Mouse (Mus musculus): Measurements from ENCODE around the gene Sdhd. TPM values are rescaled to one million over a fixed set of nuclear protein-coding genes. Genes with fewer than 3 reads are reported as not detected.
A peak's percentile ranks its signal among the peaks of the same experiment; 100 is the strongest.
"Not testable (repeated sequence)": the region's sequence is repeated elsewhere in the genome, so short reads cannot be mapped to it uniquely, and the experiment has no call there.

Gene Sdhd
- 232 and 244 TPM in 2 replicates for polyA plus RNA-seq (2015; fragmentation: Nextera tagmentation; extraction: Ambion mirVana)

DNA sequence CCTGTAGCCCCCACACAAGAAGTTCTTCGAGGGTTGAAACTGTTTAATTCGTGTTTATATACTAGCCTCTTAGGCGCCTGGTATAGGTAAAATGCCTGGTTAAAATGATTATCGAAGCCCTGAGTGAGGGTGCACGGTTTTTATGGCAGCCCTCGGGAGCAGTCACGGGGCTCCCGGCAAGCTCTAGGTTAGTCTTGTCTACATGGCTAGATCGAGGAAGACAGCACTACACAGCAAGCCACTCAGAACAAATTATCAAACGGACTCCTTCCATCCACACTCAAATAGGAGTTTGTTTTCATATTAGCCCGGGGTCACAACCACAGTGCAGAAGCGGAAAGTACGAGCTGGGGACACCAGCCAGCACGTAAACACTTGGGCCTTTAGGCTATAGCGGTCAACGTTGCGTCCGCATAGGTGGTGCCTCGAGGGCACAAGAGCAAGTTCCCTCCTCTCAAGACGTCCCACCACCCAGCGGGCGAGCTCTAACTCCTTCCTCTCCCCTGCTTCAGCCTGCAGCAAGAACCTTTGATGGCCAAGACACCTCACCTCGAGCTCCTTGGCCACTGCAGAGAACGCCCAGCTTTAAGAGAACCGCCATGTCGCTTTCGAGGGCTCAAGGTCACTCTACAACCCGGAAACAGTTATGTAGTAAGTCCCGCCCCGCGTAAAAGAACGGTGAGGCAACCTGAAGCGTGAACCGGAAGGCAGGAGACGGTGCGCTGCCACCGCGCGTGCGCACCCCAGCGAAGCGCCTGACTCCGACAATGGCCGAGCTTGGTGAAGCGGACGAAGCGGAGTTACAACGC lies at the start of gene Sdhd, which contains the start of gene Timm8b:
Gene Sdhd, minus strand, starts transcription at position 624 of the 809 bp plus-strand sequence.
Gene Timm8b, plus strand, starts transcription at position 722 of the 809 bp plus-strand sequence.
- Histone ChIP-seq H3K36me3 (replicated peaks) (peaks cover 27% of the 10 kb centered on the region), H3K4me2 (peak within 1 kb of the TSS; percentile 83), H3K27ac (peak within 1 kb of the TSS; percentile 90), H3K4me3 (peak within 1 kb of the TSS; percentile 77), H3K9ac (peak within 1 kb of the TSS; percentile 90), H3K4me1 (peaks cover 31% of the 10 kb centered on the region), H3K9me3 (no peaks in the 10 kb centered on the region), H3K27me3 (replicated peaks) (no peaks in the 10 kb centered on the region)
- WGBS = 1% methylated on average over 48 of the region's 48 CpGs
- peak; percentile 98 for ATAC-seq (replicated peaks)

- Histone ChIP-seq H3K4me1 (no peaks in the 10 kb centered on the region), H3K9me3 (no peaks in the 10 kb centered on the region), H3K9ac (no peak overlapping the region), H3K27me3 (replicated peaks) (no peaks in the 10 kb centered on the region), H3K36me3 (replicated peaks) (peaks cover 62% of the 10 kb centered on the region), H3K4me2 (no peak overlapping the region), H3K27ac (no peak overlapping the region), H3K4me3 (no peak overlapping the region)
- WGBS = 94% methylated on average over 10 of the region's 10 CpGs
- ATAC-seq (replicated peaks) = no peak
These were observed 46.9 kb upstream of the Sdhd start for GRCm38 (mm10) chr9:50650503-50650902.

DNA sequence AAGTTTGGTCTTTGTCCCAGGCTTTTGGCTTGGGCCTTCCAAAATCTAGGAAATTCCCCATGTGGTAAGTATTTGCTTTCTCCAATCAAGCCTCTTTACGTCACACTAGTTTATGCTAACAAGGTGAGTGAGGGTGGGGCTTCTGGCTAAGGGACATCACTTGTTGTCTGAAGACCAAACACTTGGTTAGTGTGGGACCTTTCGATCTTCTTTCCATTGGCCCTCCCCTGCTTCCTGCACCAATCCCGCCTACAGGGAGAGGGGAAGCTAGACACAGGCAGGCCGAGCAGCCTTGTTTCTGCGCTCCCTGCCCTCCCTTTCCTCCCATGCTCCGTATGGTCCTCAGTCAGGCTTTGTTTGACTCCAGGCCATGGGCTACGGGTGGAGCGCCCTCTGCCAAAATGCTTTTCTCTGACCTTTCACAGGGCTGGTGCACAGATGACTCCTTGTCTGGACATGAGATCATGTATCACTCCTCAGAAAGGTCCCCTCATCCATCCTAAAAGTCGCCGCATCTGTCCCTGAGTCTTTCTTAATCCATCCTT lies 43.3 kb upstream of the Sdhd start:
- Histone ChIP-seq H3K9ac (no peak overlapping the region), H3K9me3 (no peaks in the 10 kb centered on the region), H3K4me2 (no peak overlapping the region), H3K36me3 (replicated peaks) (peaks cover 69% of the 10 kb centered on the region), H3K27ac (no peak overlapping the region), H3K27me3 (replicated peaks) (no peaks in the 10 kb centered on the region), H3K4me1 (no peaks in the 10 kb centered on the region), H3K4me3 (no peak overlapping the region)
- no peak for ATAC-seq (replicated peaks)
- 83% methylated on average over 10 of the region's 10 CpGs for WGBS

DNA sequence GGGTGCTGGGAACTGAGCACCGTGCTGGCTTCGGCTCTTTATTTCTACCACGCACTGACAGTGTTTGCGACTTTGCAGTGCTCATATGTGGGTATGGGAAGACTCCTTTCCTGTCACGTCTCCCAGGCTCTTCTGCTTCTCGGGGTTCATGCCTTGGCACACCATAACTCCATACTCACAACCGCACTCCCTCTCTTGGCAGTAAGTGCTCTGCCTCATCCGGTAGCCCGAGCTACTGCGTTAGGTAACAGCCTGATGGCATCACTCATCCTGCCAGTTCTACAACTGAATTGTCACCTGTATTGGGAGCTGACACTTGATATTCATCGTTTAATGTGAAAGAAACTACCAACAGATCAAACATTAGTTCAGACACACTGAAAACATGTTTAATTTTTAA lies 30.7 kb upstream of the Sdhd start:
- 96% methylated on average over 11 of the region's 11 CpGs for WGBS
- Histone ChIP-seq H3K4me3 (no peak overlapping the region), H3K9ac (no peak overlapping the region), H3K9me3 (no peaks in the 10 kb centered on the region), H3K27ac (no peak overlapping the region), H3K27me3 (replicated peaks) (no peaks in the 10 kb centered on the region), H3K4me2 (no peak overlapping the region), H3K36me3 (replicated peaks) (peaks cover 44% of the 10 kb centered on the region), H3K4me1 (no peaks in the 10 kb centered on the region)
- ATAC-seq (replicated peaks) = no peak

GRCm38 (mm10) chr9:50633059-50633458 lies 29.4 kb upstream of the Sdhd start:
- Histone ChIP-seq H3K36me3 (replicated peaks) (peaks cover 32% of the 10 kb centered on the region), H3K9ac (no peak overlapping the region), H3K4me3 (no peak overlapping the region), H3K27me3 (replicated peaks) (no peaks in the 10 kb centered on the region), H3K4me1 (no peaks in the 10 kb centered on the region), H3K4me2 (no peak overlapping the region), H3K9me3 (no peaks in the 10 kb centered on the region), H3K27ac (no peak overlapping the region)
- 64% methylated on average over 2 of the region's 2 CpGs for WGBS
- ATAC-seq (replicated peaks) = no peak

DNA sequence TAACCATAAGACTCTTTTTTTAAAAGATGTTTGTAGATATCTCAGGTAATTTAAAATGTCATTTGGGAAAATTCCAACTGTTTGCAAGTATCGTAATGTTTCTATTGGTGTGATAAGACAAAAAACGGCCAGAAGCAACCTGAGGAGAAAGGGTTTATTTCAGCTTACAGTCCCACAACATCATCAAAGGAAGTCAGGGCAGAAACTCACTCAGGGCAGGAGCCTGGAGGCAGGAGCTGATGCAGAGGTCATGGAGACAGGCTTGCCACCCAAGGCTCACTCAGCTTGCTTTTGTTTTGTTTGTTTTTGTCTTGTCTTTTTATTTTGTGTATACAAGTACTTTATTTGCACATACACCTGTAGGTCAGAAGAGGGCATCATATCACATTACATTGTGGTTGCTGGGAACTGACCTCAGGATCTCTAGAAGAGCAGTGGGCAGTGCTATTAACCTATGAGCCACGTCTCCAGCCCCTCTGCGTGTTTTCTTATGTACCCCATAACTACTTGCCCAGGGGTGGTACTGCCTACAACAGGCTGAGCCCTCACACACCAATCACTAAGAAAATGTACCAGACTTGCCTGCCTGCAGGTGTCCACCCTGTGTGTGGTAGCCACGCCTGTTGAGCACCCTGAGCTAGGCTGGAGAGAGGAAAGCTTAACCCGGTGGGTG lies 28.5 kb upstream of the Sdhd start:
- H3K27ac ChIP-seq = no peak overlapping the region
- H3K4me1 ChIP-seq = no peaks in the 10 kb centered on the region
- H3K36me3 ChIP-seq (replicated peaks) = peaks cover 25% of the 10 kb centered on the region
- H3K4me3 ChIP-seq = no peak overlapping the region
- no peak for ATAC-seq (replicated peaks)
- no peak overlapping the region for H3K9ac ChIP-seq
- no peaks in the 10 kb centered on the region for H3K9me3 ChIP-seq
- 84% methylated on average over 6 of the region's 6 CpGs for WGBS
- H3K27me3 ChIP-seq (replicated peaks) = no peaks in the 10 kb centered on the region
- H3K4me2 ChIP-seq = no peak overlapping the region

- peaks cover 16% of the 10 kb centered on the region for H3K36me3 ChIP-seq (replicated peaks)
- H3K9me3 ChIP-seq; ATAC-seq (replicated peaks); H3K4me2 ChIP-seq; H3K4me1 ChIP-seq; H3K9ac ChIP-seq; H3K27ac ChIP-seq; H3K4me3 ChIP-seq; H3K27me3 ChIP-seq (replicated peaks): not testable (repeated sequence)
- 92% methylated on average over 6 of the region's 8 CpGs for WGBS
These were observed 27.3 kb upstream of the Sdhd start for GRCm38 (mm10) chr9:50630903-50631302.

DNA sequence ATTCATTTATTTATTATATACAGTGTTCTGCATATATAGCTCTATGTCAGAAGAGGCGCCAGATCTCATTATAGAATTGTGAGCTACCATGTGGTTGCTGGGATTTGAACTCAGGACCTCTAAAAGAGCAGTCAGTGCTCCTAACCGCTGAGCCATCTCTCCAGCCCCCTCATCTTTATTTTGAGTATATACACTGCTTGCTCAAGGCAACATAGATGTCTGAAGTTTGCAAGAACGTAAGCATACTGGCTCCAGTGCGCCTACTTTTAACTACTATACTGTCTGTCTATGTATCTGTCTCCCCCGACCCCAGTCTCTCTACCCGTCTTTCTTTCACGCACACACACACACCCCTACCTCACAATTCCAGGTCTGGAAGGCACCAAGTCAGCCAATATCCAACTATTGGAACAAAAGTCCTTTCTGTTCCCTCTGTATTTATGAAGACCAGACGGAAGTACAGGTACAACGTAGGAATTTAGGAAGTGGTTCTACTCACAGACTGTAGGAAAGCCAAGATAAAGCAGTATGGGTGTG lies 14.2 kb upstream of the Sdhd start:
- H3K4me1 ChIP-seq = peaks cover 19% of the 10 kb centered on the region
- no peak overlapping the region for H3K27ac ChIP-seq
- H3K9me3 ChIP-seq = no peaks in the 10 kb centered on the region
- peak overlapping the region; percentile 82 for H3K4me2 ChIP-seq
- no peak overlapping the region for H3K9ac ChIP-seq
- peak overlapping the region; percentile 71 for H3K4me3 ChIP-seq
- H3K36me3 ChIP-seq (replicated peaks) = peaks cover 20% of the 10 kb centered on the region
- ATAC-seq (replicated peaks) = peak; percentile 43; the same call in 1 of the 2 replicates
- H3K27me3 ChIP-seq (replicated peaks) = no peaks in the 10 kb centered on the region
- WGBS = 62% methylated on average over 9 of the region's 9 CpGs

DNA sequence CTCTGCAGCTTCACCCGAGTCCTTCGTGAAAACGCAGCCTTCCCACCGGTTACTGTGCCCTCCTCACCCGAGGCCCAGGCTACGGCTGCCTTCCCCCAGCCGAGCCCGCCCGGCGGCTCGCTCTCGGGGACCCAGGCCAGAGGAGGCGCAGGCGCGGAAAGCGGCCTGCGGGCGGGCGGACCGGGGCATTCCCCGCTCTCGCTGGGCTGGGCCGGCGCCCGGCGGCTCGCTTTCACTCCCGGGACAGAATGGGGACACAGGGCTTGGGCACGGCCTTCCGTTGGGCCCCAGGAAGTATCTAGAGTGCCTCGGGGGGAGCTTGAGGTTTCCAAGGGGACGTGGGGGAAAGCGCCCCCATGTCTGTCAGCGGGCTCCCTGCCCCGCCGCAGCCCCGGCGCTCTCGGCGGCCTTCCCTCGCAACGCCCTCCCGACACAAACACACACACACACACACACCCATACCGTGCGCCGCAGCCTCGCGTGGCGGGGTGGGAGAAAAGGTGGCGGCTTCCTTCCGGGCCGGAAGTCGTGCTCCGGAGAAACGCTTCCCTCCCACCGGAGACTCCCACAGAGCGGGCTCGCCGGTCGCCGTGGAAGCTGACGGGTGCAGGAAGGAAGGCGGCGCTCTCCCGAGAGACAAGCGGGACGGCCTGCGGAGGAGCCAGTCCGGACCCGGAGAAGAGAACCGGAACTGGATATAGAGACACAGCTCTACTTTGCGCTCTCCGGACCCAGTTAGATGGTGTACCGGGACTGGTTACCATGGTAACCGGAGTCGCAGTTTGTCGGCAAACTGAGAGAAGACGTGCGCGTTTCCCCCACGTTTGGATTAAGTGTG lies 13.4 kb upstream of the Sdhd start, which contains the start of the genes Pih1d2 and Nkapd1:
Gene Pih1d2, plus strand, starts transcription at position 556 of the 838 bp plus-strand sequence.
Gene Nkapd1, minus strand, starts transcription at position 699 of the 838 bp plus-strand sequence.
- Histone ChIP-seq H3K4me2 (peak within 1 kb of the TSS; percentile 82), H3K36me3 (replicated peaks) (peaks cover 26% of the 10 kb centered on the region), H3K27ac (peak within 1 kb of the TSS; percentile 97), H3K27me3 (replicated peaks) (no peaks in the 10 kb centered on the region), H3K4me3 (peak within 1 kb of the TSS; percentile 71), H3K4me1 (peaks cover 19% of the 10 kb centered on the region), H3K9ac (peak within 1 kb of the TSS; percentile 85), H3K9me3 (no peaks in the 10 kb centered on the region)
- WGBS = under 1% methylated on average over 81 of the region's 81 CpGs
- peak; percentile 96 for ATAC-seq (replicated peaks)

- 41% methylated on average over 11 of the region's 11 CpGs for WGBS
- H3K27me3 ChIP-seq (replicated peaks) = no peaks in the 10 kb centered on the region
- H3K9ac ChIP-seq = peak overlapping the region; percentile 85
- H3K4me3 ChIP-seq = peak overlapping the region; percentile 71
- H3K4me1 ChIP-seq = peaks cover 19% of the 10 kb centered on the region
- H3K36me3 ChIP-seq (replicated peaks) = peaks cover 32% of the 10 kb centered on the region
- peak overlapping the region; percentile 82 for H3K4me2 ChIP-seq
- no peaks in the 10 kb centered on the region for H3K9me3 ChIP-seq
- no peak overlapping the region for H3K27ac ChIP-seq
- ATAC-seq (replicated peaks) = no peak
These were observed 12.5 kb upstream of the Sdhd start for GRCm38 (mm10) chr9:50616161-50616560.

- H3K27me3 ChIP-seq (replicated peaks) = no peaks in the 10 kb centered on the region
- H3K36me3 ChIP-seq (replicated peaks) = peaks cover 54% of the 10 kb centered on the region
- H3K4me1 ChIP-seq = peaks cover 14% of the 10 kb centered on the region
- ATAC-seq (replicated peaks) = no peak
- H3K4me2 ChIP-seq = no peak overlapping the region
- no peak overlapping the region for H3K4me3 ChIP-seq
- no peaks in the 10 kb centered on the region for H3K9me3 ChIP-seq
- no peak overlapping the region for H3K9ac ChIP-seq
- WGBS = 87% methylated on average over 4 of the region's 4 CpGs
- H3K27ac ChIP-seq = no peak overlapping the region
These were observed 8.5 kb upstream of the Sdhd start for GRCm38 (mm10) chr9:50612115-50612514.

Data from midbrain, embryonic 15.5 days (tissue).